Mouse (Mus musculus): ENCODE data around the gene Olfr1264.

The Olfr1264 gene

GRCm38 (mm10) chr2:90025477-90025876 lies at the start of gene Olfr1264:
TSS of gene Olfr1264 (minus strand) at chr2:90025577.
- no peak for DNase-seq (ENCODE audit: low spot score)

DNA sequence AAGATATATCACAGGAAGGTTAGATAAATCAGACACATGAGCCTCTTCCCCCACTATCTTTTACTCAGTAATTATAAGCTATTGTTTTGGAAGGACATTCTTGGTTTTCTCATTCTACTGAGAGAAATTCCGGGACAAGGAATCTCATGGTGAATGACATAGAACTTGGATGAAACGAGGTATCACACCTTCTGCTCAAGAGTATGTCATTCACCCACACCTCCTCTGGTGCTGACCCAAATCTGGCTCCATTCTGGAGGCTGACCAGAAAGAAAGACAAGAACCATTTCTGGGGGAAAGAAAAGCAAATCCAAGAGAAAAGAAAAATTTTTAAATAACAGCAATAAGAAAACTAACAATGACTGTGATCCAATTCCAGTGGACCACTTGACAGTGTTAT lies 44.7 kb upstream of the Olfr1264 start:
- no peak for DNase-seq (ENCODE audit: low spot score)

- DNase-seq (ENCODE audit: low spot score), result no peak
Observed at GRCm38 (mm10) chr2:90063494-90063893, 38.1 kb upstream of the Olfr1264 start, which contains the start of gene Olfr140. TSS of gene Olfr140 (minus strand) at chr2:90063594.

DNA sequence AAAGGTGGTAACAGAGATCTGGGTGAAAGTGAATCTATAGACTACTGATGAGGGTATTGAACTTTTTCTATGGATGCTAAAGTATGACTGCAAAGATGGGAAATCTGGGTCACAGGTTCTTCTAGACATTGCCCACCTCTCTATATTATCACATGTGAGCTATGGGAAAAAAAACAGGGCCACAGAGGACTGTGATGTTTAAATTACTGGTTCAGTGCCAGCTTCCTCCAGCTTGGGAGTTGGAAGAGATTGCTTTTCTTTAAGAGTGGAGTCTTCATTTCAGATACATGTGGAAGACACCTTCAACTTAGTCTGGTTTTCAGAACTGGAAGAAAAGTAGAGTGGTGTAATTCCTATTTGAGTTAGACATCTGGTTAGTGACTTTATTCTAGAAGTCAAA lies 9.7 kb upstream of the Olfr1264 start, which contains the start of gene Olfr1265:
Gene Olfr1265, plus strand, starts transcription at position 301 of the 400 bp plus-strand sequence.
- no peak for DNase-seq (ENCODE audit: low spot score)

DNA sequence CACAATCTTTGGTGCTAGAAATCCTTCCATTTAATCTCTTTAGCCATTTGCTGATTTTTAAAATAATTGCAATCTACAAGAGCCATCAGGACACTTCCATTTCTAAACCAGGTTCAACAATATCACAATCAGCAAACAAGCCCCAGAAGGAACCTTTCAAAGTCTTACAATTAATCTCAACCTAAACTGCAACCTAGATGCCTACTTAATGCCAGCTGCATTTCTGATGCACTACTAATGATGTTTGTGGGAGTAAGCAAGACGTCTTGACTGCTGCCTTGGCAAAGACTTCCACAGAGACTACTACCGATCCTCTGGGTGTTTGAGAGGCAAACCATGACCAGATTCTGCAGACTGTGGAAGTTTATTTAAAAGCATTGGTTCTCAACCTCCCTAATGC lies 13.5 kb downstream of the Olfr1264 start, which contains the start of gene Olfr1263:
Gene Olfr1263, plus strand, starts transcription at position 301 of the 400 bp plus-strand sequence.
- DNase-seq (ENCODE audit: low spot score), result no peak

DNA sequence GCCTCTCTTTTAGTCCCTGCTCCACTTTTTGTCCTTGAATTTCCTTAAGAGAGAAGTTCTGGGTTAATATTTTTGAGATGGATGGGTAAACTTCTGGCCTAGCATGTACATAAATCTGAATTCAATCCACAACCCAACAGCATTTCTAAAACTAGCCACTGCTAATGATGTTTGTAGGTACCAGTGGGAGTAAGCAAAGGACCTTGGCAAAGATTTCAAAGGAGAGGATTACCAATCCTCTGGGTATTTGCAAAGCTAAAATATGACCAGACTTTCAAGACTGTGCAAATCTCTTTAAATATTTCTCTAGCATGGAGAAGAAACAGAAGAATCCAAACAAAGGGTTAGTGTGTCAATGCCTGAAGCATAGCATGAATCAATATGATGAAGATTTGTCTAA lies 25.5 kb downstream of the Olfr1264 start, which contains the start of gene Olfr1262:
Gene Olfr1262, plus strand, starts transcription at position 301 of the 400 bp plus-strand sequence.
- no peak for DNase-seq (ENCODE audit: low spot score)

GRCm38 (mm10) chr2:89990921-89991320 lies 34.5 kb downstream of the Olfr1264 start, which contains the start of gene Olfr1261:
TSS of gene Olfr1261 (plus strand) at chr2:89991221.
- DNase-seq (ENCODE audit: low spot score), result no peak

DNA sequence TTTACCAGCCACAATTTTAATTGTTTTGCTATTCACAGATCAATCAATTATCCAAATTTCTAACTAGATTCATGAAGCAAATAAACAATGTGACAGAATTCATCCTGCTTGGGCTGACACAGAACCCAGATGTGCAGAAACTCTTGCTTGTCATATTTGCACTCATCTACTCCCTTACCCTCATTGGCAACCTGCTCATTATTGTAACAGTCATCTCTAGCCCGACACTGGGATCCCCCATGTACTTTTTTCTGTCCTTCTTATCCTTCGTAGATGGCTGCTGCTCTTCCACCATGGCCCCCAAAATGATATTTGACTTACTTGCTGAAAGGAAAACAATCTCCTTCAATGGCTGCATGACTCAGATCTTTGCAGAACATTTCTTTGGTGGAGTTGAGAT lies 47.7 kb downstream of the Olfr1264 start:
- no peak for DNase-seq (ENCODE audit: low spot score)

GRCm38 (mm10) chr2:89974184-89974583 lies 51.2 kb downstream of the Olfr1264 start, which contains the start of gene Olfr1260:
TSS of gene Olfr1260 (plus strand) at chr2:89974340.
- DNase-seq (ENCODE audit: low spot score), result no peak
